In genomic region chr5:92683351-92683807, GRCm38 (mm10) we compare ENCODE assay signal across 8 mouse cellular contexts. TPM values are rescaled to one million over a fixed set of nuclear protein-coding genes. Genes with fewer than 3 reads are reported as not detected.
DNase-seq lines count a peak whose midpoint lies in the region; ATAC-seq lines count a peak whose summit lies in the region.

TSS of gene Shroom3 (plus strand) at chr5:92683435.

- H3K9me3 ChIP-seq in embryonic facial prominence, embryonic 11.5 days (replicated peaks; ENCODE audit: control insufficient read depth, low read length) = no peaks in the 10 kb centered on the region
- H3K9me3 ChIP-seq in midbrain, embryonic 13.5 days = no peaks in the 10 kb centered on the region

- peak within 1 kb of the TSS; percentile 58 for H3K4me3 ChIP-seq in embryonic facial prominence, embryonic 11.5 days (ENCODE audit: low read depth, low read length)
- peak within 1 kb of the TSS; percentile 56 for H3K4me3 ChIP-seq in midbrain, embryonic 13.5 days (replicated peaks)

- ATAC-seq in embryonic facial prominence, embryonic 11.5 days (replicated peaks; ENCODE audit: insufficient number of reproducible peaks, low FRiP score, low TSS enrichment, low read depth) = no peak
- ATAC-seq in midbrain, embryonic 13.5 days = peak; percentile 42

- intact Hi-C loops in heart, postnatal 14 days (cut with DNase I) = loop anchor here (2.0 to 10.0 kb wide), 3 partner anchors 43 to 481 kb away; no protein-coding TSS in a partner anchor
- intact Hi-C loops in left cerebral cortex, postnatal 25 days (cut with DNase I) = loop anchor here (5.0 to 10.0 kb wide), 2 partner anchors 269 to 641 kb away; no protein-coding TSS in a partner anchor

- no peaks in the 10 kb centered on the region for H3K27me3 ChIP-seq in embryonic facial prominence, embryonic 11.5 days (ENCODE audit: control insufficient read depth, insufficient read depth, low read length)
- H3K27me3 ChIP-seq in midbrain, embryonic 13.5 days = peaks cover 5% of the 10 kb centered on the region; the same call in 1 of the 2 replicates

- no peaks in the 10 kb centered on the region for H3K36me3 ChIP-seq in embryonic facial prominence, embryonic 11.5 days (replicated peaks; ENCODE audit: control insufficient read depth, insufficient read depth, low read depth, low read length)
- no peaks in the 10 kb centered on the region for H3K36me3 ChIP-seq in midbrain, embryonic 13.5 days

- no peak within 1 kb of the TSS; the same call in 1 of the 2 replicates for H3K27ac ChIP-seq in embryonic facial prominence, embryonic 11.5 days (replicated peaks; ENCODE audit: low read depth, low read length)
- peak within 1 kb of the TSS; percentile 58 for H3K27ac ChIP-seq in midbrain, embryonic 13.5 days

- peak within 1 kb of the TSS; percentile 95 for H3K4me2 ChIP-seq in embryonic facial prominence, embryonic 11.5 days (ENCODE audit: low read depth, low read length)
- H3K4me2 ChIP-seq in midbrain, embryonic 13.5 days (replicated peaks) = peak within 1 kb of the TSS; percentile 97

- no peaks in the 10 kb centered on the region for H3K4me1 ChIP-seq in embryonic facial prominence, embryonic 11.5 days (ENCODE audit: control insufficient read depth, insufficient read depth, low read length)
- peaks cover 12% of the 10 kb centered on the region for H3K4me1 ChIP-seq in midbrain, embryonic 13.5 days (replicated peaks)

- DNase-seq in cerebellum, postnatal 36 days = peak; percentile 11 to 12
- DNase-seq in cerebellum, adult 8-10 months = no peak
- peak; percentile 54 for DNase-seq in embryonic facial prominence, embryonic 11.5 days (ENCODE audit: low spot score)
- DNase-seq in heart, postnatal 14 days = peak; percentile 29 to 42
- peak; percentile 50 to 57 for DNase-seq in kidney, postnatal 4 days
- no peak for DNase-seq in left cerebral cortex, postnatal 25 days (ENCODE audit: low spot score in 2 of 2)
- no peak for DNase-seq in right cerebral cortex, postnatal 25 days

- 0% methylated on average over 26 of the region's 26 CpGs for WGBS in embryonic facial prominence, embryonic 11.5 days
- under 1% methylated on average over 26 of the region's 26 CpGs for WGBS in midbrain, embryonic 13.5 days

- peak within 1 kb of the TSS; percentile 75 for H3K9ac ChIP-seq in embryonic facial prominence, embryonic 11.5 days (replicated peaks; ENCODE audit: low read length)
- peak within 1 kb of the TSS; percentile 72 for H3K9ac ChIP-seq in midbrain, embryonic 13.5 days (replicated peaks)

RNA-seq across cellular contexts. Expression of gene Shroom3, which starts in this region (rescaled TPM):
- 2.2 and 4.5 TPM in 2 replicates for polyA plus RNA-seq in embryonic facial prominence, embryonic 11.5 days (2014; fragmentation: Nextera tagmentation; extraction: Ambion mirVana)
- total RNA-seq in heart, postnatal 14 days (2021) = 10 to 100 TPM; 33.4 to 37.7 TPM
- polyA plus RNA-seq in midbrain, embryonic 13.5 days (2015; fragmentation: Nextera tagmentation; extraction: Ambion mirVana) = 2.4 and 2.5 TPM in 2 replicates
- 1 to 10 TPM; 4.4 to 4.9 TPM for total RNA-seq in left cerebral cortex, postnatal 25 days (2021)

Comparison
In these comparisons a context has a peak if more than half of its experiments do, and no peak if none do; other contexts are left out.
1. RNA of gene Shroom3 (total RNA-seq): 33.4 to 37.7 TPM in heart, postnatal 14 days; 4.4 to 4.9 TPM in left cerebral cortex, postnatal 25 days; every median in the first group is over 4 times any median in the second.
2. DNase-seq: peak in cerebellum, postnatal 36 days (2 of 2), embryonic facial prominence, embryonic 11.5 days (single experiment), heart, postnatal 14 days (2 of 2) and kidney, postnatal 4 days (2 of 2); none in cerebellum, adult 8-10 months (single experiment), left cerebral cortex, postnatal 25 days (0 of 2) and right cerebral cortex, postnatal 25 days (single experiment).